Mouse (Mus musculus) megakaryocyte, embryonic 14.5 days (primary cell): Measurements from ENCODE around the gene Peli1.

ENCODE experiments used
- FLI1 ChIP-seq: IDR thresholded peaks from 2 replicates; pipeline ENCODE4 v1.6.1; 2012; ENCODE audit warnings: low read length, inconsistent platforms, mixed read lengths
- GATA1 ChIP-seq: IDR thresholded peaks from 3 replicates; pipeline ENCODE4 v1.6.1; 2012; ENCODE audit warnings: mixed read lengths, low read length, inconsistent platforms, borderline replicate concordance

DNA sequence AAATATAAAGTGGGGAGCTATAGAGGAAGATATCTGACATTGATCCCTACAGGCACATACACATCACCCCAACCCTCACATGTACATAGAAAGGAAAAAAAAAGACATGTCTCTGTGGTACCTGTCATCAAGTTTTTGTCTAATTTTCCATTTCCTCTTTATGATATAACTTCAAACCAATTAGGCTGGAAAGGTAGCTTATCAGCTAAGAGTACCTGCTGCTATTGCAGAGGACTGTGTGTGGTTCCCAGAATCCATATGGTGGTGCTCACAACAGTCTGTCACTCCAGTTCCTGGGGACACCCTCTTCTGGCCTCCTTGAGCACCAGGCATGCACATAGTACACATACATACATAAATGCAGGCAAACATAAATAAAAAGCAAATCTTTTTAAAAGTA is 24.7 kb downstream of the Peli1 start:
- TF ChIP-seq GATA1 (no peak), FLI1 (no peak)
